Mouse (Mus musculus) embryonic fibroblast, embryonic 13.5 days (primary cell): ENCODE measurements around the gene Lclat1. TPM values are rescaled to one million over a fixed set of nuclear protein-coding genes. Genes with fewer than 3 reads are reported as not detected.

Experiments
- H3K27ac ChIP-seq: 2 replicates; pipeline ENCODE4 v1.5.1; 2012; ENCODE audit warnings: low read length, control low read depth, inconsistent platforms; ENCODE audit not compliant: insufficient read depth
- H3K4me1 ChIP-seq: 2 replicates; pipeline ENCODE4 v1.6.1; 2011; ENCODE audit warnings: low read length; ENCODE audit not compliant: control insufficient read depth, insufficient read depth
- H3K4me3 ChIP-seq: 2 replicates; pipeline ENCODE4 v1.5.1; 2011; ENCODE audit warnings: mild to moderate bottlenecking, control low read depth, low read length; ENCODE audit not compliant: insufficient read depth
- CTCF ChIP-seq: IDR thresholded peaks from 2 replicates; pipeline ENCODE4 v1.5.1; 2011; ENCODE audit warnings: mild to moderate bottlenecking, control low read depth, low read length, moderate library complexity, borderline replicate concordance; ENCODE audit not compliant: insufficient read depth
- POLR2A ChIP-seq: IDR thresholded peaks from 2 replicates; pipeline ENCODE4 v1.6.1; 2011; ENCODE audit warnings: low read depth, mild to moderate bottlenecking, control low read depth, low read length, moderate library complexity
- polyA plus RNA-seq: library from polyadenylated mRNA; stranded (reverse); fragments of >200 nt; gene quantifications from 2 replicates; pipeline ENCODE4 v1.2.4, GENCODE M21; 2011; ENCODE audit warnings: low read depth; ENCODE audit not compliant: missing spikeins, insufficient read length

The Lclat1 gene
- polyA plus RNA-seq, 1 experiment: 73.4 TPM

DNA sequence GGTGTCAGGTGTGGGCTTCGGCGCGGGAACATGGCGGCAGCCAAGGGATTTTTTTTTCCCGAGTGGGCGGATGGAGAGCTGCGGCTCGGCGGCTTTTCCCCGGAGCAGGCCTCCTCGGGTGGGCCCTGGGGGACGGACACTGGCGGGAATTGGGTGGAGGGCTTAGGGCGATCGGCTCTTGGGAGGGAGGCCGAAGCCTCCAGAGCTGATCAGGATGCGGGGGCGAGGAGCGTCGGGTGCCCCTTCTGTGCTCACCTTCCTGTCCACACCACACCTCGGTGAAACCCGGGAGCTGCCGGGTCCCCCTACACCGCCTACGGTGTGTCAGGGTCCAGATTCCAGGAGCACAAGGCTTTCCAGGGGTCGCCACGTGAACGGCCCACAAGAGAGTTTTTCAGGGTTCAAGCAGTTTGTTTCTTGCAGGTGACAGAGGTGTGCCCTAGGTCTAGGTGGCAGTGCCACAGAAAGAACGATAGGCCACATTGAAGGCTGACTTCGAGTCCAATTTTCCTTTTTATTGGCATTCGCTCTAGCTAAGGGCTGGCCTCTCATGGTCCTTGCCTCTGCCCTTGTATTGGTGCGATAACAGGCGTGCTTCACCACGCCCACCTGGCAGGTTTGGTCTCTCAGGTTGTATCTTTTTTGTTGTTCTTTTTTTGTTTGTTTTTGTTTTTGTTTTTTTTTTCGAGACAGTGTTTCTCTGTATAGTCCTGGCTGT, 544 bp downstream of the Lclat1 start:
- Histone ChIP-seq H3K27ac (no peak overlapping the region), H3K4me1 (peaks cover 12% of the 10 kb centered on the region), H3K4me3 (peak overlapping the region; percentile 80)
- TF ChIP-seq CTCF (no peak), POLR2A (0 out of 2 replicates have a peak, but pooled peaks have one; percentile 9)

DNA sequence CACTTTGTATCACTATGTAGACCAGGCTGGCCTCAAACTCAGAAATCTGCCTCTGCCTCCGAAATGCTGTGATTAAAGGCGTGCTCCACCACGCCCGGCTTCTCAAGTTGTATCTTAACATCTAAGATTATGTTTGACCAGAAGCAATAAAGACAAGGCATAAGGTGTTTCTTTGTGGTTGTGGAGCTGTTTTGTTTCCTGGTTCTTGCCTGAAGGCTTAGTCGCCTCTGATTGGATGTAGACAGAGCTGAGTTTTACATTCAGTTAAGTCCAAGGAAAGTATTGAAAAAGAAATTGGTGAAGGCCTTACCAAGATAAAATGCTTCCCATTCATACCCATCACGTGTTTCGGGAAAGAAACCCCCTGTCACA, 1.1 kb downstream of the Lclat1 start:
- Histone ChIP-seq H3K27ac (no peak overlapping the region), H3K4me1 (peaks cover 12% of the 10 kb centered on the region), H3K4me3 (peak overlapping the region; percentile 80)
- TF ChIP-seq CTCF (no peak), POLR2A (no peak)

DNA sequence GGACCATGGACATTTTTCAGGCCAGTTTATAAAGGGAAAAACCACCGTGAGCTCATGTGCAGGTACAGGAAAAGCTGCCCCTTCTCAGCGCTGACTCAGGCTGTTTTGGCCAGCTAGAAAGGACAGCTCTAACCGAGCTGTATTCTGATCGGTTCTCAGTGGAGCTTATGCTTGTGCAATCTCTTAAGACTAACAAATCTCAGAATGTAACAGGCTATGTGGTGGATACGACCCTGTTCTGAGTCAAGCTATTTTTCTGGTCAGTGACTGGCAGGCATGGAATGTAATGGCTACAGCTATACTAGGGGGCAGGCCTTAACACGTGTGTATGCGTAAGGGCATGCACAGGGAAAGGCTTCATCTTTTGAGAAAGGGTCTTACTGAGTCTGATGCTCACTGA, 4.3 kb downstream of the Lclat1 start:
- Histone ChIP-seq H3K4me1 (peaks cover 12% of the 10 kb centered on the region), H3K27ac (peak overlapping the region; percentile 87), H3K4me3 (no peak overlapping the region)
- TF ChIP-seq CTCF: no peak
- TF ChIP-seq POLR2A: no peak

DNA sequence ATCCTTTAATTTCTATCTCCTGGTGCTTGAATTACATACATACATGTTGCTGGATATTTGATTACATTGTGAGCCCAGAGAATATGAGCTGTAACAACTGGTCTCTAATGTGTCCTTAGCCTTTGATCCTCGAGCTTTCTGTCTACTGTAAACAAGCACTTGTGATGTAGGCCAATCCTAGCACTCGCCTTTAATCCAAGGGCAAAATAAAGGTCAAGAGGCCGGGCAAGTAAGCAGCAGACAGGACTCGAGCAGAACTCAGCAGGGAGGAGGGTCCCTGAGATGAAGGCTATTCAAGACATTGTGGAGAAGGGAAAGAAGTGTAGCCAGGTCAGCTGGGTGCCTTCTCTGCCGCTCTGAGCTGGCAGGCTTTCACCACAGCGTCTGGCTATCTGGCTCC, 4.8 kb downstream of the Lclat1 start:
- Histone ChIP-seq H3K4me1 (peaks cover 10% of the 10 kb centered on the region), H3K4me3 (no peak overlapping the region), H3K27ac (peak overlapping the region; percentile 49)
- TF ChIP-seq CTCF (no peak), POLR2A (no peak)

DNA sequence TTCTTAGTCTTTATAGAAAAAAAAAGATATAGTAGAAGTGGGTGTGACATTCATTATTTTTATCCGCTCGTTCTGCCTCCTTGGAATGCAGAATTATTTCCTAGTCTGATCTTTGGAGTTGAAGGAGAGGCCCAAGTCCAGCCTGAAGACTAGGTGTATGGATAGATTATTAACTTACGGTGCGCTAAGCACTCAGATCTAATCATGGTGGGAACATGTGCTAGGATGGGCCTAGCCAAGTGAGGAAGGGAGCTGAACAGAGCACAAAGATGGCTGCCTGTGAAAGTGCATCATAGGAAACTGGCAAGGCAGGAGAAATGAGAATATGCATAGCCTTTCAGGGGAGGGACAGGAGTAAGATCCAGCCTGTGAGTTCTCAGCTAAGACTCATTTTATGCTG, 5.4 kb downstream of the Lclat1 start:
- TF ChIP-seq CTCF (no peak), POLR2A (no peak)
- Histone ChIP-seq H3K4me1 (peaks cover 10% of the 10 kb centered on the region), H3K4me3 (no peak overlapping the region)

GRCm38 (mm10) chr17:73118134-73118533, 10.3 kb downstream of the Lclat1 start:
- Histone ChIP-seq H3K4me1 (no peaks in the 10 kb centered on the region), H3K27ac (no peak overlapping the region), H3K4me3 (no peak overlapping the region)
- TF ChIP-seq CTCF (no peak), POLR2A (no peak)

More for the DNA sequence above, 5.4 kb downstream of the Lclat1 start:
- H3K27ac ChIP-seq: no peak overlapping the region

- no peak overlapping the region for H3K27ac ChIP-seq
- TF ChIP-seq POLR2A (no peak), CTCF (no peak)
- no peaks in the 10 kb centered on the region for H3K4me1 ChIP-seq
- no peak overlapping the region for H3K4me3 ChIP-seq
These were observed 10.9 kb downstream of the Lclat1 start for GRCm38 (mm10) chr17:73118702-73119101.

DNA sequence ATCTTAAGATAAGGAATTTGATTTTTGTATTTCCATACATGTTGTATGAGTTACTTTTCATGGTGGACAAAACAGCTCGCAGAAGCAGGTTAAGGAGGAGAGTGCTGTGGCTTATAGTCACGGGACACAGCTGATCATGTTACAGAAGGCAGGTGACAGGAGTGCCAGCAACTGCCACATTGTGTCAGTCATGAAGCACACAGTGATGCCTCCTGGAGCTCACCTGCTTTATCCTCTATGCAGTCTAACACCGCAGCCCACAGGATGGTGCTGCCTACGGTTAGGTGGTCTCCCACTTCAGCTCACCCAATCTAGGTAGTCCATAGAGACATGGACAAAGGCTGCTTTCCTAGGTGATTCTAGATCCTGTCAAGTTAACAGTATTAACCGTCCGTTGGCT, 11.4 kb downstream of the Lclat1 start:
- Histone ChIP-seq H3K4me1 (no peaks in the 10 kb centered on the region), H3K27ac (no peak overlapping the region), H3K4me3 (no peak overlapping the region)
- TF ChIP-seq POLR2A: no peak
- TF ChIP-seq CTCF: no peak

DNA sequence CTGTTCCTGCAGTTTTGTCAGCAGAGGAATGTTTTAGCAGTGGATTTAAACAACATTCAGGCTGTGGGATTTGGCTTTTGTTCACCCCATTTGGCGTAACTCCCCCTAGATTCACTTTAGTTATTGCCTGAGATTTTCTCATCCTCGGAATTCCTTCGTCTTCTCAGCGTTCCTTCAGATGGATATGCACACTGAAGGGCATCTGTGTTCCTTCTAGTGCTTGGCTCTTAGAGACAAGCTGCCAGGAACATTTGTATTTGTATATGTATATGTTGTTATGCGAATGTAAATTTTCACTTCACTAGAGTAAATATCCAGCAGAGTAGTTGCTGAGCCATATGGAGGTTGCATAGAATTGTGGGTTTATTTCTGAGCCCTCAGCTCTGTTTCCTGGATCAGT, 12.8 kb downstream of the Lclat1 start:
- no peak overlapping the region; the same call in 1 of the 2 replicates for H3K27ac ChIP-seq
- TF ChIP-seq CTCF (no peak), POLR2A (no peak)
- no peak overlapping the region for H3K4me3 ChIP-seq
- no peaks in the 10 kb centered on the region for H3K4me1 ChIP-seq

GRCm38 (mm10) chr17:73121726-73122125, 13.9 kb downstream of the Lclat1 start:
- TF ChIP-seq CTCF (no peak), POLR2A (no peak)
- H3K4me3 ChIP-seq: no peak overlapping the region
- no peak overlapping the region for H3K27ac ChIP-seq
- no peaks in the 10 kb centered on the region for H3K4me1 ChIP-seq
